Mouse (Mus musculus): ENCODE results near the gene Commd8. TPM values are rescaled to one million over a fixed set of nuclear protein-coding genes. Genes with fewer than 3 reads are reported as not detected.

Gene Commd8
- 72.2 TPM for polyA plus RNA-seq (2014; fragmentation: Illumina TruSeq; extraction: RNeasy Lipid Tissue Mini Kit (QIAGEN cat#74804); ENCODE audit: low read depth, low replicate concordance)

DNA sequence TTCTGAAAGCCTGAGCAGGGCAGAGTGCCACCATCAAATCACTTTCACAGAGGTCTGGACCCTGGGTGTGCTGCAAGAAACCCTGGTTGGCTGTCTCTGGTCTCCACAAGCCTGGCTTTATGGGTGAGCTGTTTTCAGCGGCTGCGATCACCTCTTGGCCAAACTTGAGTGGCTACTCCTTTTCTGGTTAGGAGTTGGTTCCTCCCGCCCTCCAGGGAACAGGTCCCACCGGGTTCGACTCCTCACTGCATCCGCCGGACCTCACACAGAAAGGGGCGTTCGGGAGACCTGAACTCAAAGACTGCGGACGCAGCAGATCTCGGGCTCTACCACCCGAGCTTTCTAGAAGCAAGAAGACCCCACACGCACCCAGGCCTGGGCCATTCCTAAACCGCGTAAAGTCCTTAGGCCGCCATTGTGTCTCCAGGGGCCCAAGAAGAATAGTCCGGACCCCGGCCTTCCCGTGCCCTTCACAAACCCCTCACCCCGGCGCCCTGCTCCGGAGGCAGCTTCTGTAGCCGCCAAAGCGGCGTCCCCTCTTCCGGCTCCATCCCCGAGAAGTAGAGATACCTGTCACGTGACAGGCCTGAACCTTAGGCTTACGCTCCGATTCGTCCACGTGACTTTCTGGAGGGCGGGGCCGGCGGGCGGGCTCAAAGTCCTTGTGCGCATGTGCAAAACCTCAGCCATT lies at the start of gene Commd8:
Gene Commd8, minus strand, starts transcription at position 596 of the 691 bp plus-strand sequence.

